Mouse (Mus musculus): ENCODE results near the gene C1qtnf2. TPM values are rescaled to one million over a fixed set of nuclear protein-coding genes. Genes with fewer than 3 reads are reported as not detected.

The C1qtnf2 gene
- polyA plus RNA-seq, 1 experiment from 2014 or later = 3.6 TPM

- no peak overlapping the region for H3K4me3 ChIP-seq (ENCODE audit: low read depth, low read length)
- no peak for ATAC-seq (ENCODE audit: low read depth)
- H3K9ac ChIP-seq (replicated peaks; ENCODE audit: low read depth, low read length) = no peak overlapping the region
- H3K36me3 ChIP-seq (ENCODE audit: control insufficient read depth, insufficient read depth, low read length) = no peaks in the 10 kb centered on the region
- H3K9me3 ChIP-seq (ENCODE audit: control insufficient read depth, low read length) = no peaks in the 10 kb centered on the region
- no peaks in the 10 kb centered on the region for H3K27me3 ChIP-seq (ENCODE audit: control insufficient read depth, insufficient read depth, low read length)
- no peak overlapping the region for H3K4me2 ChIP-seq (ENCODE audit: low read depth, low read length)
- H3K27ac ChIP-seq (ENCODE audit: low read depth, low read length) = no peak overlapping the region
- H3K4me1 ChIP-seq (ENCODE audit: control insufficient read depth, insufficient read depth, low read length) = no peaks in the 10 kb centered on the region
Measured at GRCm38 (mm10) chr11:43518086-43518485, 44.0 kb downstream of the C1qtnf2 start.

- H3K27me3 ChIP-seq (ENCODE audit: control insufficient read depth, insufficient read depth, low read length) = no peaks in the 10 kb centered on the region
- no peak overlapping the region for H3K9ac ChIP-seq (replicated peaks; ENCODE audit: low read depth, low read length)
- no peak overlapping the region for H3K4me3 ChIP-seq (ENCODE audit: low read depth, low read length)
- no peaks in the 10 kb centered on the region for H3K9me3 ChIP-seq (ENCODE audit: control insufficient read depth, low read length)
- H3K36me3 ChIP-seq (ENCODE audit: control insufficient read depth, insufficient read depth, low read length) = no peaks in the 10 kb centered on the region
- no peak overlapping the region for H3K4me2 ChIP-seq (ENCODE audit: low read depth, low read length)
- ATAC-seq (ENCODE audit: low read depth) = no peak
- no peaks in the 10 kb centered on the region for H3K4me1 ChIP-seq (ENCODE audit: control insufficient read depth, insufficient read depth, low read length)
- no peak overlapping the region for H3K27ac ChIP-seq (ENCODE audit: low read depth, low read length)
Measured at GRCm38 (mm10) chr11:43518821-43519220, 44.7 kb downstream of the C1qtnf2 start.

GRCm38 (mm10) chr11:43520521-43520920, 46.4 kb downstream of the C1qtnf2 start:
- Histone ChIP-seq H3K27ac (ENCODE audit: low read depth, low read length) (no peak overlapping the region), H3K9ac (replicated peaks; ENCODE audit: low read depth, low read length) (no peak overlapping the region), H3K4me1 (ENCODE audit: control insufficient read depth, insufficient read depth, low read length) (no peaks in the 10 kb centered on the region), H3K4me3 (ENCODE audit: low read depth, low read length) (no peak overlapping the region), H3K9me3 (ENCODE audit: control insufficient read depth, low read length) (no peaks in the 10 kb centered on the region), H3K4me2 (ENCODE audit: low read depth, low read length) (no peak overlapping the region), H3K27me3 (ENCODE audit: control insufficient read depth, insufficient read depth, low read length) (no peaks in the 10 kb centered on the region), H3K36me3 (ENCODE audit: control insufficient read depth, insufficient read depth, low read length) (no peaks in the 10 kb centered on the region)
- no peak for ATAC-seq (ENCODE audit: low read depth)
- 74% methylated on average over 3 of the region's 3 CpGs for WGBS

GRCm38 (mm10) chr11:43528078-43528682, 54.1 kb downstream of the C1qtnf2 start:
- Histone ChIP-seq H3K4me1 (ENCODE audit: control insufficient read depth, insufficient read depth, low read length) (peaks cover 10% of the 10 kb centered on the region), H3K9ac (replicated peaks; ENCODE audit: low read depth, low read length) (peak overlapping the region; percentile 56), H3K9me3 (ENCODE audit: control insufficient read depth, low read length) (no peaks in the 10 kb centered on the region), H3K4me3 (ENCODE audit: low read depth, low read length) (peak overlapping the region; percentile 83), H3K27me3 (ENCODE audit: control insufficient read depth, insufficient read depth, low read length) (no peaks in the 10 kb centered on the region), H3K4me2 (ENCODE audit: low read depth, low read length) (peak overlapping the region; percentile 72), H3K27ac (ENCODE audit: low read depth, low read length) (peak overlapping the region; percentile 74), H3K36me3 (ENCODE audit: control insufficient read depth, insufficient read depth, low read length) (no peaks in the 10 kb centered on the region)
- ATAC-seq (ENCODE audit: low read depth) = peak; percentile 50; the same call in 1 of the 2 replicates
- under 1% methylated on average over 25 of the region's 25 CpGs for WGBS

- Histone ChIP-seq H3K4me2 (ENCODE audit: low read depth, low read length) (peak within 1 kb of the TSS; percentile 72), H3K4me3 (ENCODE audit: low read depth, low read length) (peak within 1 kb of the TSS; percentile 83), H3K4me1 (ENCODE audit: control insufficient read depth, insufficient read depth, low read length) (peaks cover 10% of the 10 kb centered on the region), H3K36me3 (ENCODE audit: control insufficient read depth, insufficient read depth, low read length) (no peaks in the 10 kb centered on the region), H3K9me3 (ENCODE audit: control insufficient read depth, low read length) (no peaks in the 10 kb centered on the region), H3K9ac (replicated peaks; ENCODE audit: low read depth, low read length) (peak within 1 kb of the TSS; percentile 56), H3K27me3 (ENCODE audit: control insufficient read depth, insufficient read depth, low read length) (no peaks in the 10 kb centered on the region), H3K27ac (ENCODE audit: low read depth, low read length) (peak within 1 kb of the TSS; percentile 74)
- under 1% methylated on average over 78 of the region's 79 CpGs for WGBS
- peak; percentile 81 for ATAC-seq (ENCODE audit: low read depth)
Measured at GRCm38 (mm10) chr11:43528683-43529499, 54.8 kb downstream of the C1qtnf2 start, which contains the start of gene Ccnjl. Gene Ccnjl, plus strand, starts transcription at chr11:43528784.

GRCm38 (mm10) chr11:43530043-43530442, 56.0 kb downstream of the C1qtnf2 start:
- peak overlapping the region; percentile 83; the same call in 1 of the 2 replicates for H3K4me3 ChIP-seq (ENCODE audit: low read depth, low read length)
- peaks cover 10% of the 10 kb centered on the region for H3K4me1 ChIP-seq (ENCODE audit: control insufficient read depth, insufficient read depth, low read length)
- no peak overlapping the region for H3K9ac ChIP-seq (replicated peaks; ENCODE audit: low read depth, low read length)
- no peak overlapping the region for H3K27ac ChIP-seq (ENCODE audit: low read depth, low read length)
- 12% methylated on average over 3 of the region's 3 CpGs for WGBS
- no peaks in the 10 kb centered on the region for H3K36me3 ChIP-seq (ENCODE audit: control insufficient read depth, insufficient read depth, low read length)
- ATAC-seq (ENCODE audit: low read depth) = no peak
- H3K9me3 ChIP-seq (ENCODE audit: control insufficient read depth, low read length) = no peaks in the 10 kb centered on the region
- H3K4me2 ChIP-seq (ENCODE audit: low read depth, low read length) = peak overlapping the region; percentile 72
- H3K27me3 ChIP-seq (ENCODE audit: control insufficient read depth, insufficient read depth, low read length) = no peaks in the 10 kb centered on the region

- H3K27ac ChIP-seq (ENCODE audit: low read depth, low read length) = no peak overlapping the region
- ATAC-seq (ENCODE audit: low read depth) = peak; percentile 36; the same call in 1 of the 2 replicates
- peaks cover 10% of the 10 kb centered on the region for H3K4me1 ChIP-seq (ENCODE audit: control insufficient read depth, insufficient read depth, low read length)
- H3K4me2 ChIP-seq (ENCODE audit: low read depth, low read length) = no peak overlapping the region
- H3K36me3 ChIP-seq (ENCODE audit: control insufficient read depth, insufficient read depth, low read length) = no peaks in the 10 kb centered on the region
- no peaks in the 10 kb centered on the region for H3K27me3 ChIP-seq (ENCODE audit: control insufficient read depth, insufficient read depth, low read length)
- H3K9me3 ChIP-seq (ENCODE audit: control insufficient read depth, low read length) = no peaks in the 10 kb centered on the region
- H3K9ac ChIP-seq (replicated peaks; ENCODE audit: low read depth, low read length) = no peak overlapping the region
- 41% methylated on average over 5 of the region's 5 CpGs for WGBS
- H3K4me3 ChIP-seq (ENCODE audit: low read depth, low read length) = no peak overlapping the region
Measured at GRCm38 (mm10) chr11:43531619-43532018, 57.5 kb downstream of the C1qtnf2 start.

GRCm38 (mm10) chr11:43537074-43537473, 63.0 kb downstream of the C1qtnf2 start:
- Histone ChIP-seq H3K27ac (ENCODE audit: low read depth, low read length) (no peak overlapping the region), H3K9me3 (ENCODE audit: control insufficient read depth, low read length) (no peaks in the 10 kb centered on the region), H3K4me3 (ENCODE audit: low read depth, low read length) (no peak overlapping the region), H3K36me3 (ENCODE audit: control insufficient read depth, insufficient read depth, low read length) (no peaks in the 10 kb centered on the region), H3K4me1 (ENCODE audit: control insufficient read depth, insufficient read depth, low read length) (peaks cover 3% of the 10 kb centered on the region; the same call in 1 of the 2 replicates), H3K4me2 (ENCODE audit: low read depth, low read length) (no peak overlapping the region), H3K9ac (replicated peaks; ENCODE audit: low read depth, low read length) (no peak overlapping the region), H3K27me3 (ENCODE audit: control insufficient read depth, insufficient read depth, low read length) (no peaks in the 10 kb centered on the region)
- no peak for ATAC-seq (ENCODE audit: low read depth)
- WGBS = 88% methylated on average over 6 of the region's 6 CpGs

GRCm38 (mm10) chr11:43539863-43540262, 65.8 kb downstream of the C1qtnf2 start:
- Histone ChIP-seq H3K4me2 (ENCODE audit: low read depth, low read length) (no peak overlapping the region), H3K4me3 (ENCODE audit: low read depth, low read length) (no peak overlapping the region), H3K27ac (ENCODE audit: low read depth, low read length) (no peak overlapping the region), H3K9ac (replicated peaks; ENCODE audit: low read depth, low read length) (no peak overlapping the region), H3K36me3 (ENCODE audit: control insufficient read depth, insufficient read depth, low read length) (no peaks in the 10 kb centered on the region), H3K4me1 (ENCODE audit: control insufficient read depth, insufficient read depth, low read length) (peaks cover 3% of the 10 kb centered on the region; the same call in 1 of the 2 replicates), H3K9me3 (ENCODE audit: control insufficient read depth, low read length) (no peaks in the 10 kb centered on the region), H3K27me3 (ENCODE audit: control insufficient read depth, insufficient read depth, low read length) (no peaks in the 10 kb centered on the region)
- peak; percentile 49 for ATAC-seq (ENCODE audit: low read depth)
- WGBS = 16% methylated on average over 6 of the region's 6 CpGs

Data from neural tube, embryonic 14.5 days (tissue).